Mouse (Mus musculus) heart, embryonic 14.5 days (tissue): Measurements from ENCODE around the gene Tkfc. TPM values are rescaled to one million over a fixed set of nuclear protein-coding genes. Genes with fewer than 3 reads are reported as not detected.

Source experiments
- ATAC-seq: fragments of 200-750 bp; cut with Nextera tagmentation; 2 replicates; pipeline ENCODE4 v1.8.0; 2017; ENCODE audit warnings: low read depth, moderate TSS enrichment; ENCODE audit not compliant: insufficient number of reproducible peaks, insufficient read depth, low FRiP score
- H3K27ac ChIP-seq, 2 experiments: fragments of 200-500 bp in 1 of 2; fragments of 300-500 bp in 1 of 2; sonication (generic) in 1 of 2; replicated peaks in 1 of 2; 2 replicates each; pipeline ENCODE4 v1.5.1; 2012 to 2014; ENCODE audit warnings: low read depth in 2 of 2, low read length in 2 of 2, control low read depth in 1 of 2, mild to moderate bottlenecking in 1 of 2, mixed read lengths in 1 of 2; ENCODE audit not compliant: control insufficient read depth in 1 of 2, insufficient read depth in 1 of 2
- H3K27me3 ChIP-seq: fragments of 300-500 bp; sonication (generic); 2 replicates; pipeline ENCODE4 v1.6.1; 2014; ENCODE audit warnings: mild to moderate bottlenecking, low read length, control low read depth; ENCODE audit not compliant: control insufficient read depth, insufficient read depth
- H3K36me3 ChIP-seq: fragments of 300-500 bp; sonication (generic); 2 replicates; pipeline ENCODE4 v1.6.1; 2014; ENCODE audit warnings: mild to moderate bottlenecking, control low read depth, low read length, mixed read lengths; ENCODE audit not compliant: control insufficient read depth, insufficient read depth
- H3K4me1 ChIP-seq, 2 experiments: fragments of 200-500 bp in 1 of 2; fragments of 300-500 bp in 1 of 2; sonication (generic) in 1 of 2; 2 replicates each; pipeline ENCODE4 v1.6.1; 2012 to 2014; ENCODE audit warnings: low read length in 2 of 2, control low read depth in 1 of 2, mixed read lengths in 1 of 2; ENCODE audit not compliant: control insufficient read depth in 2 of 2, insufficient read depth in 2 of 2
- H3K4me2 ChIP-seq: fragments of 300-500 bp; sonication (generic); 2 replicates; pipeline ENCODE4 v1.6.1; 2014; ENCODE audit warnings: mild to moderate bottlenecking, low read length
- H3K4me3 ChIP-seq, 2 experiments: fragments of 200-500 bp in 1 of 2; fragments of 300-500 bp in 1 of 2; sonication (generic) in 1 of 2; 2 replicates each; pipeline ENCODE4 v1.5.1; 2012 to 2014; ENCODE audit warnings: low read length in 2 of 2, mild to moderate bottlenecking in 2 of 2, control low read depth in 1 of 2, low read depth in 1 of 2, moderate library complexity in 1 of 2; ENCODE audit not compliant: control insufficient read depth in 1 of 2, insufficient read depth in 1 of 2
- H3K9ac ChIP-seq: fragments of 300-500 bp; sonication (generic); 2 replicates; pipeline ENCODE4 v1.6.1; 2014; ENCODE audit warnings: mild to moderate bottlenecking, low read length
- H3K9me3 ChIP-seq: fragments of 300-500 bp; sonication (generic); 2 replicates; pipeline ENCODE4 v1.6.1; 2016; ENCODE audit warnings: low read length, control low read depth; ENCODE audit not compliant: control insufficient read depth
- WGBS: fragments of 180-500 bp; shearing (Covaris S2); extraction: QIAGEN DNeasy Blood & Tissue Kit; methylation state at CpG from one replicate; pipeline ENCODE4 v1.1.7; 2014; 5-methylcytosine and 5-hydroxymethylcytosine counted together
- polyA plus RNA-seq: library from polyadenylated mRNA; unstranded; fragments of >200 nt; fragmentation: Nextera tagmentation; extraction: Ambion mirVana; gene quantifications from 2 replicates; pipeline ENCODE4 v1.2.1, GENCODE M21; 2014

Tkfc gene
- polyA plus RNA-seq, 1 experiment from 2014 or later, result 11.2 TPM

- Histone ChIP-seq H3K9ac (no peak overlapping the region), H3K27ac (no peak overlapping the region), H3K4me1 (peaks cover 2 to 3% of the 10 kb centered on the region in 2 experiments; a peak in 1 of 4 replicates), H3K27me3 (no peaks in the 10 kb centered on the region), H3K9me3 (no peaks in the 10 kb centered on the region), H3K36me3 (peaks cover 45% of the 10 kb centered on the region), H3K4me3 (no peak overlapping the region), H3K4me2 (no peak overlapping the region)
- ATAC-seq, result no peak
- 86% methylated on average over 8 of the region's 8 CpGs for WGBS
Observed at GRCm38 (mm10) chr19:10585112-10585511, 20.3 kb downstream of the Tkfc start.

GRCm38 (mm10) chr19:10583550-10584146 is 21.8 kb downstream of the Tkfc start:
- Histone ChIP-seq H3K27ac (no peak overlapping the region), H3K4me2 (no peak overlapping the region), H3K4me1 (peaks cover 2 to 5% of the 10 kb centered on the region in 2 experiments; a peak in 2 of 4 replicates), H3K27me3 (no peaks in the 10 kb centered on the region), H3K4me3 (no peak overlapping the region), H3K36me3 (peaks cover 41% of the 10 kb centered on the region), H3K9ac (no peak overlapping the region), H3K9me3 (no peaks in the 10 kb centered on the region)
- WGBS, result 38% methylated on average over 7 of the region's 7 CpGs
- no peak for ATAC-seq

- no peaks in the 10 kb centered on the region for H3K27me3 ChIP-seq
- no peaks in the 10 kb centered on the region for H3K9me3 ChIP-seq
- H3K4me1 ChIP-seq, result peaks cover 5 to 14% of the 10 kb centered on the region in 2 experiments
- no peak for ATAC-seq
- peaks cover 27% of the 10 kb centered on the region for H3K36me3 ChIP-seq
- no peak overlapping the region for H3K27ac ChIP-seq
- 85% methylated on average over 6 of the region's 6 CpGs for WGBS
- H3K4me3 ChIP-seq, result no peak overlapping the region
- no peak overlapping the region for H3K4me2 ChIP-seq
- no peak overlapping the region for H3K9ac ChIP-seq
Observed at GRCm38 (mm10) chr19:10581984-10582383, 23.5 kb downstream of the Tkfc start.

GRCm38 (mm10) chr19:10580761-10581160 is 24.7 kb downstream of the Tkfc start:
- Histone ChIP-seq H3K36me3 (peaks cover 22% of the 10 kb centered on the region), H3K4me1 (peaks cover 5 to 21% of the 10 kb centered on the region in 2 experiments), H3K27me3 (no peaks in the 10 kb centered on the region), H3K9ac (no peak overlapping the region), H3K4me2 (no peak overlapping the region), H3K9me3 (no peaks in the 10 kb centered on the region), H3K4me3 (no peak overlapping the region), H3K27ac (no peak overlapping the region)
- ATAC-seq, result no peak
- 82% methylated on average over 3 of the region's 3 CpGs for WGBS

GRCm38 (mm10) chr19:10580102-10580501 is 25.4 kb downstream of the Tkfc start:
- ATAC-seq, result no peak
- 78% methylated on average over 3 of the region's 3 CpGs for WGBS
- H3K4me1 ChIP-seq, result peaks cover 5 to 21% of the 10 kb centered on the region in 2 experiments
- H3K4me3 ChIP-seq, result no peak overlapping the region
- H3K36me3 ChIP-seq, result peaks cover 22% of the 10 kb centered on the region
- H3K9me3 ChIP-seq, result no peaks in the 10 kb centered on the region
- no peaks in the 10 kb centered on the region for H3K27me3 ChIP-seq
- no peak overlapping the region for H3K27ac ChIP-seq
- no peak overlapping the region for H3K9ac ChIP-seq
- no peak overlapping the region for H3K4me2 ChIP-seq

GRCm38 (mm10) chr19:10576690-10577561 is 28.5 kb downstream of the Tkfc start, which contains the start of the genes Cyb561a3 and Tmem138:
TSS of gene Cyb561a3 (plus strand) at chr19:10577172.
TSS of gene Tmem138 (minus strand) at chr19:10577362.
- under 1% methylated on average over 44 of the region's 44 CpGs for WGBS
- no peaks in the 10 kb centered on the region for H3K9me3 ChIP-seq
- no peaks in the 10 kb centered on the region for H3K27me3 ChIP-seq
- peak; percentile 89 for ATAC-seq
- peak within 1 kb of the TSS; percentile 88 for H3K4me2 ChIP-seq
- peak within 1 kb of the TSS; percentile 79 for H3K9ac ChIP-seq
- H3K27ac ChIP-seq, result peak within 1 kb of the TSS; percentile 92 to 95
- peaks cover 2 to 18% of the 10 kb centered on the region in 2 experiments; a peak in 3 of 4 replicates for H3K4me1 ChIP-seq
- H3K36me3 ChIP-seq, result peaks cover 46% of the 10 kb centered on the region
- H3K4me3 ChIP-seq, result peak within 1 kb of the TSS; percentile 73 to 91

GRCm38 (mm10) chr19:10569627-10570026 is 35.8 kb downstream of the Tkfc start:
- Histone ChIP-seq H3K4me2 (no peak overlapping the region), H3K27ac (no peak overlapping the region), H3K27me3 (no peaks in the 10 kb centered on the region), H3K36me3 (peaks cover 56% of the 10 kb centered on the region), H3K9ac (no peak overlapping the region), H3K9me3 (no peaks in the 10 kb centered on the region), H3K4me1 (no peaks in the 10 kb centered on the region), H3K4me3 (no peak overlapping the region)
- WGBS, result 92% methylated on average over 6 of the region's 6 CpGs
- no peak for ATAC-seq
